Mouse (Mus musculus): ENCODE measurements at regions not wholly inside any gene's neighbourhood (a gene's known extent, or its start where the extent isn't known, plus 50 kb on each side); places are given as distances from the start of the nearest gene placed in this dataset.

DNA sequence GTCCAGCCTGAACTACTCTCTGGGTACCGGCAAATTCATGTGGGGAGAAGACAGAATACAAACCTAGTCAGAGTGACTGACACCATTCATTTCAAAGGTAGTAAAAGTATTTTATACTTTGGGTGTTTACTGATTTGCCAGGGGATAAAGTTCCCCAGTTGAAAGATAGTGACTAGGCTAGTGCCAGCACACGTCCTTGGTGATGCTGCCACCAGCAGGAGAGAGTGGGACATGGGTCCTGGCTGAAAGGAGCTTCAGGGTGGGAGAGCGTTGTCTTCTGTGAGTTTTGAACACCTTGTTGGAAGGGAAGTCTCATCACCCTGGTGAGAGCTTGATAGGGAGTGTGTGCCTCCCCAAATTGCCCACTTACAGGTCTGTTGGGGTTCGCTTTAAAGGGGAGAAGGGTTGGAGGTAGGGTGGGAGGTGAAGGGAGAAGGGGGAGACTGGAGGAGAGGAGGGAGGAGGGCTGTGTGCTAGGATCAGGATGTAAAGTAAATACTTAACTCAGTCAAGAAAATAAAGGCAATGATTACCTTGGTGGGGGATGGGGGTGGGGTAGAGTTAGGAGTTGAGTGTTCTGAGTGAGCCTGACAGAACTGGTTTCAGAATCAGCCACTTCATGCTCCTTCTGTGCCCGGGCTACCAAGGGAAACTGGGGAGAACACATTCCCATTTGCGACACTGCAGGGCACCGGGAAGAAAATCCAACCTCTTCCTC lies 273.9 kb downstream of the Dhx35 start:
- no peak for TF ChIP-seq POLR2A (IDR thresholded peaks at IDR 0.05; ENCODE audit: control insufficient read depth in 1 of 2, insufficient read depth in 1 of 2, low read depth in 1 of 2, low read length in 2 of 2, poor library complexity in 1 of 2)
- no peak for TF ChIP-seq MAFK (IDR thresholded peaks at IDR 0.05; ENCODE audit: borderline replicate concordance, low read depth, low read length)
- no peak for TF ChIP-seq MXI1 (IDR thresholded peaks at IDR 0.05; ENCODE audit: low read depth, low read length)
- TF ChIP-seq ETS1 (IDR thresholded peaks at IDR 0.05; ENCODE audit: low read depth, low read length), result no peak
- TF ChIP-seq CHD2 (IDR thresholded peaks at IDR 0.05; ENCODE audit: low read length), result no peak
- no peak for TF ChIP-seq CTCF (IDR thresholded peaks at IDR 0.05 in 2 of 3, conservative IDR thresholded peaks at IDR 0.05 in 1 of 3; ENCODE audit: control insufficient read depth in 1 of 3, insufficient read depth in 1 of 3, low read depth in 2 of 3, low read length in 3 of 3, poor library complexity in 1 of 3, severe bottlenecking in 1 of 3)
